Mouse (Mus musculus): Measurements from ENCODE around the gene Rhot2.

DNA sequence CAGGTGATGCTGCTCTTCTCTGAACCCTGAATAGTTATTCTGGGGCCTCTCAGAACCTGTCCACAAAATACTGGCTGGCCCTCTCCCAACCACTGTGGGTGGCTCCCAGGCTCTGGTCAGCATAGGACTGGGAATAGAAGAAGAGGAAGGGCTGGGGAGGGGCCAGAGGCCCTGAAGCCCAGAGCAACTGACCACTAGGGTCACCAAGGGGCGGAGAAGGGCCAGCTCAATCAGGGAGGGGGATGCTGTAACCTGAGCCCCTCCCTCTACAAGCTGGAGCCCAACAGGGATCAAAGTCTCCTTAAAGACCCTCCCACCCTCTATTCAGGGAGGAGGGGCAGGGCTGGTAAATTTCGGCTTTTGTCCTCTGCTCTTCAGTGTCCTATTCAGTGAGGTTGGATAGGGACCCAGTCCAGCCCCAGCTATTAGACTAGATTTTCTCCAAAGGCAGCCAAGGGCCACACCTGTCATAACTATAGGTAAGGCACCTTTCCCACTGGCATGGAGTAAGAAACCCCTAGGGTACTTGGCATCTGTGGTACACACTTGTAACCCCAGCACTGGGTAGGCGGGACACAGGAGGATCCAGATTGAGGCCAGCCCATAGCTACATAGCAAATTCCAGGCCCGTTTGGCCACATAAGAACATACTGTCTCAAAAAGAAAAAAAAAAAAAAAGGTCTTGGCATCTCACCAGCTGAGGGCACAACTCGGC lies 35.7 kb upstream of the Rhot2 start, which contains the start of gene Wfikkn1:
- TF ChIP-seq CTCF (IDR thresholded peaks at IDR 0.05; ENCODE audit: extremely low read depth, insufficient read length, insufficient replicate concordance, low read depth, low read length) (no peak), POLR2A (IDR thresholded peaks at IDR 0.05; ENCODE audit: low read depth, low read length) (no peak; the same call in 1 of the 2 replicates)

All from small intestine, adult 2 months (tissue).